Mouse (Mus musculus) T-helper 2 cell (primary cell): ENCODE measurements at regions not wholly inside any gene's neighbourhood (a gene's known extent, or its start where the extent isn't known, plus 50 kb on each side); places are given as distances from the start of the nearest gene placed in this dataset.
"Not testable (repeated sequence)": the region's sequence is repeated elsewhere in the genome, so short reads cannot be mapped to it uniquely, and the experiment has no call there.

Experiments
- in situ Hi-C: fragments of 300-600 bp; cut with MboI, MseI; formaldehyde crosslinking; loops from one replicate; pipeline ENCODE4 v1.15.1; 2025; ENCODE audit warnings: high pct_unique_total_duplicates

DNA sequence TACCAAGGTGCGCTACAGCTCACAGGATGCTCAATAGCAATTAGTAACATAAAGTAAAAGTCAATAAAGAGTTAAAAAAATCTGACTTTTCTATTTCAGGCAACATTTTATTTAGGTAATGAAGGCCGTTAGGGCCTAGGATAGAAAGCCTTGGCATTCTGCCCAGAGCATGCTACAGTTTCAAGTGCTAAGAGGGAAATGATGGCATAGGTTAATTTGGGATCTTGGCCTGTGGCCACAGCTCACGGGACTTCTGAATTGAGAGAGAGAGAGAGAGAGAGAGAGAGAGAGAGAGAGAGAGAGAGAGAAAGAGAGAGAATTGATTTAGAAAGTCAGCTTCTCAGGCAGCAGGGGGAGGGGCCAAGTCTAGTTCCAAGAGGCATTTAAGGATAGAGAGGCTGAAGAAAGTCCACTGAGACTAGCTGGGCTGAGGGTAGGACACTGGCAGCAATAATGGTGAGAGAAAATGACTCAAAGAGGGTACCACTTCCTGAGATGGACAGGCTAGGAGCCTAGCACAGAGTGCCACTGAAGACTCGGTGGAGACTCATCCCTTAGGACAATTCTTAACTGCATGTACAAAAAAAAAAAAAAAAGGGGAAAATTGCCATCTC is 52.6 kb upstream of the Klf14 start:
- in situ Hi-C loops = no loop called here

DNA sequence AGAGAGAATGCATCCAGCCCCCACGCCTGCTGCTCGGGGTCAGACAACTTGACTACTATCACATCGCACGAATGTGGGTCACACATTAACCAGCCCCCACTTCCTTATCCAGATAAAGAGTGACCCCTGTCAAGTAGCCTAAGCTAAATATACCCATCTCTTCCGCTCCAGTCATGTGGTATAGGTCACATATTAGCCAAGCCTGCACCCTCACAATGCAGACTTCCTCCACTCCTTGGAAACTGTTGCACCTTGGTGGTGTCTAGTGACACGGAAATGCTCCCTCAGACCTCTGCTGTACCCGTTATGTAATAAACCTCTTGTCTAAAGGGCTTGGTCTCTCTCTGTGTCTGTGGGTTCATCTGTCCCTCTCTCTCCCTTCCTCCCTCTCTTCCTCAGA is 57.7 kb upstream of the Klf14 start:
- in situ Hi-C loops = no loop called here

DNA sequence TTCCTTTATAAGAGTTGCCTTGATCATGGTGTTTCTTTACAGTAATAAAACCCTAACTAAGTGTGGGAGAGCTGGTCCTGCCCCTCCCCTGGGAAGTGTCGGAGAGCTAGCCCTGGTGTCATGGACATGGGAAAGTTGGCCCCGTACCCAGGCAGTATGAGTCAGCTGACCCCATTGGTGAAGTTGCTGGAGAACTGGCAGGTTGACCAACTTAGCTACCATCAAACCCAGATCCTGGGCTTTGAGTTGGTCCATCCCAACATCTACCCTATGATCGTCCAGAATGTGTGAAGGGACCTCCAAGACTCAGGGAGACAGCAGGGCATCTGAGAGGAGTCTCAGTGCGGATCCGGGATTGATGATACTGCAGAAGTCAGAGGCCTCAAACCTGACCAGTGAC is 62.9 kb upstream of the Klf14 start:
- in situ Hi-C loops = no loop called here

DNA sequence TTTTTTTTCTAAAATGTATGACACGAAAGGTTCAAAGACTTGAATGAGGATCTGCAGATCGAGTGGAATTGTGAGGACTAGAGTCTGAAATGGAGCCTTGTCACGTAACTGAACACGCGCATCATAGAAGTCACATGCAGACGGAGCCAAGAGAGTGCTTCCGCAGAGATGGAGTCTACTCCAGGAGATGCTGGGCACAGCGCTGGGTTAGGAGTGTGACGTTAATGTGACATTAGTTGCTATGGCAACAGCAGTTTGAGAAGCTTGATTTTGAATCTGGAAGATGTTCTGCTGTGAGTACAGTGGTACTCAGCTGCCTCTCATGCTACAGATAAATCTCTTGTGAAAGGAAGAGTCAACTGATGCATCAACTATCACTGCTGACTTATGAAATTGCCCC is 70.9 kb upstream of the Klf14 start:
- in situ Hi-C loops = no loop called here

DNA sequence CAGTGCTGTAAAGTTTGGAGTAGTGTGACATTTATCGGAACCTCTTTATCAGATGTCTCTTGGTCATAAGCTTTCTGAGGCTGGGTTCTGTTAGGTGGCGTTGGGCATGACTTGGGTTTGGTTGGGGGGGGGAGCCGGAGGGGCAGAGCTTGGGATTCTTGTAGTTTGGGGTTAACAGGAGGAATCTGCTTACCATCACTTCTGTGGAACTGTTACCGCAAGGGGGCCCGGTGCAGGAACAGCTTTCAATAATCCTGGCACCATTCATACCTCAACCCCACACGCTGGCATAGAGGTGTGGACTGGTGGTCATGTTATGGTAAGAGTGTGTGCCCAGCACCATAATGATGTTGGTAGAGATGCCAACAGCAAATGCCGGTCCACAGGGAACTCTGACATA is 72.1 kb upstream of the Klf14 start:
- in situ Hi-C loops = no loop called here

DNA sequence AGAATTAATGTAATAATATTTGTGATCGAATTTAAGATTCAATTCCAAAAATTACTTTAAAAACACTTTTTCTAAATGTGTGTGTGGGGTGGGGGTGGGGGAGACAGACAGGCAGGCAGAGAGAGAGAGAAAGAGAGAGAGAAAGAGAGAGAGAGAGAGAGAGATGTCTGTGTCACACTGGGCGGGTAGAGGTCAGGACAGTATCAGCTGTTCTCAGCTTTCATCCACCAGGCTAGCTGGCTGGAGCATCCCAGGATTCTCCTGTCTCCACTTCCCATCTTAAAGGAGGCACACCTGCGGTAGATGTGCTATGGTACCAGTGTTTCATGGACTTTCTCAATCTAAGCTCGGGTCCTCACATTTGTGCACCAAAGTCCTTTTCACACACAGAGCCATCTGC is 73.3 kb upstream of the Klf14 start:
- in situ Hi-C loops = no loop called here

DNA sequence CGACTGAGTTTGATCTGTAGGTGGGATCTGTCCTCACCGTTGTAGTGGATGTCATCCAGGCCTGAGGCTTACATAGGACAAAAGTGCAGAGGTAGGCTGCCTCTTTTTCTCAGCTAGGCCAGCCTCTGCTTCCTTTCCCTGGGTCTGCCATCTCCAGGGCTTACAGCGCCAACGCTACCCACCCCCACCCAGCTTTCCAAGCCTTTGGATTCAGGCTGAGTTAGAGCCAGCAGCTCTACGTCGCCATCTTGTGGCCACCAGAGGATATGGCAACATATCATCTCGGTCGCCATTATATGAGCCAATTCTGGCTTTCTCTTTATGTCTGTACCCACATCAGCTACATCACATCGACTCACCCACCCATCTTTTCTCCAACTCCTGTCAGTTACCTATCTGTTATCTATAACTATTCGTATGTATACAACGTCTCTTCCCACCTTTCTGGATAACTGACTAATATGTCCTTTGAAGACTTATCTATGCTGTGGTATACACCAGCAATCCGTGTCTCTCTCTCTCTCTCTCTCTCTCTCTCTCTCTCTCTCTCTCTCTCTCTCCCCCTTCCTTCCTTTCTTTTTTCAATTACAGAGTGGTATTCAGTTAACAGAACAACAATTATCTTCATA is 74.2 kb upstream of the Klf14 start:
- in situ Hi-C loops = no loop called here

DNA sequence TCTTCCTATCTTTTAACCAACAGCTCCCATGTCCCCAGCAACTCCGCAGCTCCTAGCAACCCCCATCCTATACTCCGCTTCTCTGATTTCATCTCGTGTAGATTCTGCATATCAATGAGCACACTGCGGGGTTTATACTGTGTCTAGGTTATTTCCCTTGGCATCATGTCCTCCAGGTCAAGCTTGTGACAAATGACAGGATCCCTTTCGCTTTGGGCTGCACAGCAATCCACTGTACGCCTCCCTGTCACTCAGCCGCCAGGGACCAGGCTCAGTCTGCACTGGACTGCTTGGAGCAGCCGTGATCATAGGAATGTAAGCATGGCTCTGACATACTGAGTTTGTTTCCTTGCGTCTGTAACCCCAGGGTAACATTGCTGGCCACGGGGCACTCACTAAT is 75.9 kb upstream of the Klf14 start:
- in situ Hi-C loops = no loop called here

DNA sequence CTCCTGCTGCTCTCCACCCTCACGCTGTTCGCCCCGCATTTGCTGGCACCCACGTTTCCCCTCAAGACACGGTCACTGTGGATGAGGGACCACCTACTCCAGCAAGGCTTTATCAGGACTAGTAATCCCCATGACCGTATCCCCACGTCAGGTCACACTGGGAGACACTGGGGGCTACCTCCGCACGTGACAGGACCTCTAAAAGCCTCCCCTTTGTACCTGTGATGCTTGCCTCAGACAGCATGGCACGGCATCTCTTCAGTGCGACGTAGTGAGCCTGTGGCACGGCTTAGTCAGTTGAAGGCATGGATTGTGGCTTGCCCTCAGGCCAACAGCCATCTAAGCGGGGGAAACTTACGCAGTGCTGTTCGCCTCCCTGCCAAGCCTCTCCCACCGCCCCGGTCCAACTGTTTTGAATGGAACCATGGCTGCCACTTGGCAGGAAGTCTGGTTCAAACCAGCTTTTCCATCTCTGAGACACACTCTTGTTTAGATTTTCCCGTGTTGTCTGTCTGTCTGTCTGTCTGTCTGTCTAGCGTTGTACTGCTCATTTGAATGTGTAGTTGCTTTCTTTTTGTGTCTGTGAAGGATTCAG is 79.0 kb upstream of the Klf14 start:
- in situ Hi-C loops = no loop called here

DNA sequence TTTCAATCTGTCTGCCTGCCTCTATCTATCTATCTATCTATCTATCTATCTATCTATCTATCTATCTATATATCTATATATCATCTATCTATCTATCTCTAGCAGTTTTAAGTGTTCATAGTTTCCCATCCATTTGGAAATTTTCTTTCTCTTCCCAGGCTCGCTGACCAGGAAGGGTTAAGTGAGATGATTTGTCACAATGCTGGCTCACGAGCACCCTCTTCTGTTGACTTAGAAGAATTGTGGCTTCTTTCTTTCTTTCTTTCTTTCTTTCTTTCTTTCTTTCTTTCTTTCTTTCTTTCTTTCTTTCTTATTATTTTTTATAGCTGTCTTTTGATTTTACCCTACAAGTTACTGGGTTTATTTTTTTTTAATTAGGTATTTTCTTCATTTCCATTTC is 79.6 kb upstream of the Klf14 start:
- in situ Hi-C loops = not testable (repeated sequence)

DNA sequence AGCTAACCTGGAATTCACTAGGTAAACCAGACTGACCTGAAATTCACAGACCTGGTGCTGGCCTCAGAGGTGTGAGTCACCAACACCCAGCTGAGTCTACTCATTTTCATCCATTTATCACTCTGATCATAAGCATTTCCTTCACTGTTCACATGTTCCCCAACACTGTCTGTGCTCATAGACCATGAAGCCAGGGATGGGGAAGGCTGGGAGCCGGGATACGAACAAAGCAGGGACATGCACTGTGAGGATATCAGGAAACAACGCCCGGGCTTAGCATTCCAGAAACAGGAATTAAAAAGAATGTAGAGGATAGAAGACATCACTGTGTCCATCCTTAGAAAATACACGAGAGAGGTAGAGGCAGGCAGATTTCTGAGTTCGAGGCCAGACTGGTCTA is 80.6 kb upstream of the Klf14 start:
- in situ Hi-C loops = no loop called here

DNA sequence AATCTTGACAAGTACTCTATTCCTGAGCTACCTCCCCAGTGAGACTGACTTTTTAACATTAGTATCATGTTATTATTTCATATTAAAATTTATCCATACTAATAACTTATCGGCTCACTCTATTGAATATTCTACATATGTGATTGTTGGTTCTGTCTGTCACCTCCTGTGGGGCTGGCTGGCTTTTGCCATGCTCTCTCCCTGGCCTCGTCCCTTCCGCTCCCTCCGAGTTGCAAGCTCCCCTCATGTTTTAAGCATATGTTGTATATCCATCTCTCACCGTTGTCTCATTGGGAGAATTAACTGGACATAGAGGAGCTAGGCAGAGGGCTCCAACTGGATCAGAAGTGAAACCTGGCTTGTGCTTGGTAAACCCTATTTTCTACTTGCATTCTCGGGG is 81.9 kb upstream of the Klf14 start:
- in situ Hi-C loops = no loop called here

DNA sequence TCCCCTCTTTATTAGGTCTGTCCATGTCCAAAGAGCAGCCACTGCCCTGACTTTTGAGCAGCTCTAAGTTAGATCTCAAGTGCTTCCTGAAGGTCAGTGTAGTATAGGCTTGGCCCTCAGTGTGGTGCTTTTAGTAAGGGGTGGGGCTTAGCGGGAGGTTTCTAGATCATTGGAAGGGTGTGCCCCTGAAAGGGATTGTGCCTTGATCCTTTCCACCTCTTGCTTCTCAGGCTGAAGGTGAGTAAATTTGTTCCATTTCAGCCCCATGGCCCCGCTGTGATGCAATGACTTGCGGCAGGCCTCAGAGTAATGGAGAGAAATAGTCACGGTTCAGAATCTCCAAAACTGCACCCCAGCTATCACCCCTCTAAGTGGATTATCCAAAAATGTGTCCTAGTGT is 84.5 kb upstream of the Klf14 start:
- in situ Hi-C loops = no loop called here

DNA sequence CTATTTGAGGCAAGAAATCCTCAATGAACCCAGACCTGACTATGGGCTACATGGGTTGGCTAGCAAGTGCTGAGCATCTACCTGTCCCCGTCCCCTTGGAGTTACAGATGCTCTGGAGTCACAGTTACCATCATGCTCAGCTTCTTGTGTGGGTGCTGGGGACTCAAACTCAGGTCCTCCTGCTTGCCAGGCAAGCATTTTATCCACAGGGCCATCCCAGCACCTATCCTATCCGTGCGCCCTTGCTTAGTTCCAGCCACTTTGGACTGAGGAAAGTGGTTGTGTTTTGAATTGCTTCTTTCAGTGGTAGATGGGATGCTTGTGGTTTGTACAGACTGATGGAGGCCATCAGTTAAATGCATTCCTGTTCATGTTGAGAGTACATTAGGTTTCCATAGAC is 85.0 kb upstream of the Klf14 start:
- in situ Hi-C loops = no loop called here

DNA sequence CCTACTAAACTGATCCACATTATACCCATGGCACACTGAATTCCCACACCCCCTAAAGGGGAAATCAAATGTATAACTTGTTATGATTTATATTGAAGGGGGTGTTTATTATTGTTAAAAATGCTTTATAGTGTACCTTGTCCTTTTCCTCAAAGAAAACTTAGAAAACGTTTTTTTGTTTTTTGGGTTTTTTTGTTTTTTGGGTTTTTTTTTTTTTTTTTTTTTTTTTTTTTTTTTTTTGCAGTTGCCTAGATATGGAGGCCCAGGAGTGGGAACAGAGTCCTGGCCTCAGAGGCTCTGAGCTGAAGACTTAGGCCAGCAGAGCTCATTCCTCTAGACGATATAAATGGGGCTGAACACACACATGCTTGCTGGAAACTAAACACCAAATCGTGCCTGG is 87.3 kb upstream of the Klf14 start:
- in situ Hi-C loops = no loop called here

DNA sequence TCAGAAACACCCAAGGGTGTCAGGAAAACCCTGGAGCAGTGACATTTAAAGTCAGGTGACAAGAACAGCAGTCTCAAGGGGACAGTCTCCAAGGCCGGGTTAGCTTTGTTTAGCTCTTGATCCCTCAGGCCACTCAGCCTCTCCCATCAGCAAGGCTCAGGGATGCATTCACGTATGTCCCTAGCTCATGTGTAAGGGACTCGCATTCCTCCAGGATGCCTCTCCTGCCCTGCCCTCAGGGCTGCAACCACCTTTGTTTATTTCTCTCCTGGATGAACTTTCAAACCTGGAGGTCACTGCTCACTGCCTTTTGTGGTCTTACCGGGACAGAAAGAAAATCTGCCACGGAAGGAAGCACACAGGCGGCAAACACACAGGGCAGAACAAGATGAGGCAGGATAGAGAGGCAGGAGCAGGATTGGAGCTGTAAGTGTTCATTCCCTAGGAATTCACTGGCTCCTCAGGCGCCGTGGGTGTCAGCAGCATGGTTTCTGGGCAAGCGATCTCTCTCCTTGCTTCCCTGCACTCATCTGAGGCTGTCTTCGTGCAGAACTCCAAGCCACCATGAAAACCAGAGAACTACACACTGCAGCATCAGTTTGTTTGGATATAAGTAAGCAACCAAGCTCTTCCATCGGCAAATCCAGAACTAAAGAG is 90.2 kb upstream of the Klf14 start:
- in situ Hi-C loops = no loop called here

DNA sequence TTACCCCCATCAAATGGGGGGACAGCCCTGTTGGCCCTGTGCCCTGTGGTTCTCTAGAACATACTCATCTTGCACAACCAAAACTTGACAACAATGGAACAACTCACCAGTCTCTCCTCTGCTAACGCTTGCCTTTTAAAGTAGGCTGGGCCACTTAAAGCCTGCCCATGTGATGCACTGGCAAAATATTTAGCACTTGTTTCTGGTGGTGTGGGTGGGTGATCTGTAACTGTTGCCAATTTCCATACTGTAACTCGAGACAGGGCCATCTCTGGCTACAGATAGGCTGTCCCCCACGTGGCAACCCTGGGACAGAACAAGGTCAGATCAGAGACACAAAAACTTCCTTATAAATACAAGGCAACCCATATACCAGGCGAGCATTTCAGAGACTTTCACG is 92.0 kb upstream of the Klf14 start:
- in situ Hi-C loops = no loop called here

DNA sequence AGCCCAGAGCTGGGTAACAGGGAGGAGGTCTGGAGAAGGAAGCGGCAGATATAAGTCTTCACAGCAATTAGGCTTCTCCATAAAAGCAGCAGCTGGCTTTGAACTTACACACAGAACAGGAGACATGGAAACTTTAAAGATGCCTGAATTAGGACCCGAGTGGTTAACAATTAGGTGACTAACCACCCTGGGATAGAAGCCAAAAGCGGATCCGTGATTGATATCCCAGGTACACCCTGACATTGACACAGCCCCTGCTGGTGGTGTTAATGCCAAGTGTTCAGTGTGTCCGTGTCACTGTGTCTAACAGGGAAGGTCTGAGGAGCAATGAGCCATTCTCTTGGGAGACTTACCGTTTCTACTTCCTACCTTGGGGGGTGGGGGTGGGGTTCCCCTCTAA is 92.9 kb upstream of the Klf14 start:
- in situ Hi-C loops = no loop called here

DNA sequence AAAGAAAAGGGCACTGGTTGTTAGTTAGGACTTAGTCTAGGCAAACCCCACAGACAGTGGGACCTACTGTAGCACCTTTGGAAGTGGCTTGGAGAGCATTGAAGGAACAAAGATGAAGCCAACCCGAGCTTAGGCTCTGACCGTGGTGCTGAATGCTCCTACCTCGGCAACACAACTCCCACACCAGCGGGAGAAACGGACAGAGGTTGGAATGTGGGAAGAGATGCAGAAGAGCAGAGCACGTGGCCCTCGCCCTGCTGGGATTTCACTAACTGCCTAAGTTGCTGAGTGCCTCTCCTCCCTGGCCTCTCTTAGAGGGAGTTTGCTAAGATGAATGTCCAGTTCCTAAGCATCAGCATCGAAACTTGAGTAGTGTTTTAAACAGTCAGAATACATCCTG is 94.1 kb upstream of the Klf14 start:
- in situ Hi-C loops = no loop called here

DNA sequence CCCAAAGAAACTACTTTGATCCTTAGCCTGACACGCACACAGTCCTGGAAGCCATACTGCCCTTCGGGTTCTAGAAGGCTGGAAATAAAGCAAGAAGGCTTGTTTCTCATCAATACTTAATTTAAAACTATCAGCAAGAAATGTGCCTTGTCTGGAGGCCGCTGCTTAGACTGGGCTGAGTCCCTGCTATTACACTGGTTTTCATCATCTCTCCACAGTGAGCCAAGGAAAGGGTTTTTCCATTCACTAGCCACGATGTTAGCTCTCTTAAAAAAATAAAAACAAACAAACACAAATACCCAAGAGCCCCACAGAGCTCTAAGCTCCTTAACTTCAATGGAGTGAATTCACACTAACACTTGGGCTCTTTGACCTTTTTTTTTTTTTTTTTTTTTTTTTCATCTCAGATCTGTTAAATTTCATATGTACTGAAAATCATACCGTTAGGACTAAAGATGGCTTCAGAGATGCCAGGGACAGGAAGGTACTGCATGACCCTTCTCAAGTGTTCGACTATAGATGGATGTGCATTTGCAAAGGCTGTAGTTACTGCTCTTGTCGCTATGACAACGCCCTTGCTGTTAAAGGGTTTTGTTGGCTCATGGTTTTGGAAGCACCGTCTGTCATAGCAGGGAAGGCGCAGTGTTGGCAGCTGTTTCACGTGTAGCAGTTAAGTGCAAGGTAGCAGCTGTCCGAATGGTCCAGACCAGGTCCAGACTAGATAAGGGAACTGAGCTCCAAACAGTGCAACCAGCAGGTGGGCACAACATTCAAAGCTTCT is 98.1 kb upstream of the Klf14 start:
- in situ Hi-C loops = no loop called here

DNA sequence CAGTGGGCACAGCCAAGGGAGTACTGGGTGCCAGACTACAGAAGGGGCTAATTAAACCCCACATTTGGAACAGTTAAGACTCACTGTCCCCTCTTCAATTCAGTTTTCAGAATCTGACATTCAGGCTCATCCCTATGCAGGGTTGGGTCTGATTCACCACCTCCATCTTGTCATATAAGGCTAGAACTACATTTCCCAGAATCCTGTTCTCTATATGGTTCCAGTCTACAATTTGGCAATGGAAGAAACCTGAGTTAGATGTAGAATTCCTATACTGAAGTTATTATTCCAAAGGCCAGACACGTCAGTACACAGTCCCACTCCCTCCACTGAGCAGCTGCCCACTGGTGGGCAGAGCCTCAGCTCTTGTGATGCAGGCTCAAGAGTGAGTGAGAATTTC is 99.4 kb upstream of the Klf14 start:
- in situ Hi-C loops = no loop called here

DNA sequence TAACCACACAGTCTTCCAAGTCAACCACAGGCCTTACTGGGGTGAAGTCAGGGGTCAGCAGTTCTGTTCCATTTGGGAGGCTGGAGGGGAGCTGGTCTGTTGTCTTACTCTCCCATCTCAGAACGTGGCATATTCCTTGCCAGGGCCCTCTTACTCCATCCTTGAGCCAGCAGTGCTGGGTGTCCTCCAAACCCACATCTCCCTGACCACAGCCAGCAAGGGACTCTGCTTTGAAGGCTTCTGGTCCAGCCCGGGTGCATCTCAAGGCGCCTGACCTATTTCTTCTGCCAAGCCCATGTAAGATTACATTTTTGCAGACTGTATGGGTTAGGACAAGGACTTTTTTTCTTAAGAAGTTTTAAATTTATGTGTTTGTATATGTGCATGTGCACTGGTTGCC is 100.1 kb upstream of the Klf14 start:
- in situ Hi-C loops = no loop called here
